Mouse (Mus musculus): ENCODE results near the gene Rbm43.

Gene Rbm43

DNA sequence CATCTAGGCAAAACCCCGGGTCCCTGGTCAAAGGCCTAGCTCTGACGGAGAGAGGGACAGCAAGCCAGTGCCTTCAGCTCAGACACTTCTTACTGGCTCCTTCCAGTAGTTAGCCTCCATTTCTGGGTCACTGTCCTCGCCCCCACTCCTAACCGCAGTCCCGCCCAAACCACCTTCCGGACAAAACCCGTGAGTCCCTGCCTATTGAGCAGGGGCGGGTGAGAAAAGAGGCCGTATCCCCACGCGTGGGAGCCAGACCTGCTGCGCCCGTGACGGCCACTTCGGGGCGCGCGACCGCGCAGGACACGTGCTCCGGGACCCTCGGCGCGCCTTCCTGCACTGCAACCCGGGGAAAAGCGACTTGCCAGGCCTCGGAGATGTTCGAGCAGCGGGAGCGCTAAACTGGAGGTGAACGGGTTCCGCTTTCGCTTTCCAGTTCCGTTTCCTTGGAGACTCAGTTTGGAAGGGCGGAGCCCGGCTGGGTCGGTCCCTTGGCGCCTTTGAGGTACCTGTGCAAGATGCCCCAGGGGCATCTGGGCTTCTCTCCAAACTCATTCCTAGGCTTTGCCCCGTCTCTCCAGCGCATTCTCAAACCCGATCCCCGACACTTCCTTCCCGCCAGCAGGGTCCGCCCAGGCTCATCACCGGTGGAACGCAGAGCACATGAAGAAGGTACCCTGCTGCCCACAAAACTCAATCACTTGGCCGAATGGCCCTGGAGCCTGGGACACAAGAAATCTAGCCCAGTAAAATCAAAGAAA is at the start of gene Rbm43:
TSS of gene Rbm43 (minus strand) at position 590 of the 761 bp plus-strand sequence.
- peak; percentile 75 for DNase-seq (ENCODE audit: low read depth)

GRCm38 (mm10) chr2:51982288-51982687 is 47.3 kb upstream of the Rbm43 start:
- no peak for DNase-seq (ENCODE audit: low read depth)

DNA sequence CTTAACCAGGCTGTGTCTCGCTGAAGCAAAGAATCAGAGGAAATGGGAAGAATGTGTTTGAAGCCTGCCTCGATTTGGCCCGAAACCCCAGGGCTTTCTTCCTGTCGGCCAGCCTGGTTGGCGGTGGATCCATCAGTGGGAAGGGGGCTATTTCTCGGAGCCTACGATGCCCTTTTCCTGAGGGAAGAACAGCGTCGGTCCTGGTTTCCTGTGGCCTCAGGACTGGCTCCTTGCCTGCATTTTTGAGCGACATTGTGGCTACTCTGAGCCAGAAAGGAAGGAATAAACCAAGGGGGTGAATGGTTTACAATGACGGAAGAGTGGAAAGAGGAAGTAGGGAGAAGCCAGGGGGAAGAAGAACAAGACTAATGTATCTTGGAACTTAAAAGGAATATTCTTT is 46.7 kb upstream of the Rbm43 start:
- DNase-seq (ENCODE audit: low read depth), result no peak

DNA sequence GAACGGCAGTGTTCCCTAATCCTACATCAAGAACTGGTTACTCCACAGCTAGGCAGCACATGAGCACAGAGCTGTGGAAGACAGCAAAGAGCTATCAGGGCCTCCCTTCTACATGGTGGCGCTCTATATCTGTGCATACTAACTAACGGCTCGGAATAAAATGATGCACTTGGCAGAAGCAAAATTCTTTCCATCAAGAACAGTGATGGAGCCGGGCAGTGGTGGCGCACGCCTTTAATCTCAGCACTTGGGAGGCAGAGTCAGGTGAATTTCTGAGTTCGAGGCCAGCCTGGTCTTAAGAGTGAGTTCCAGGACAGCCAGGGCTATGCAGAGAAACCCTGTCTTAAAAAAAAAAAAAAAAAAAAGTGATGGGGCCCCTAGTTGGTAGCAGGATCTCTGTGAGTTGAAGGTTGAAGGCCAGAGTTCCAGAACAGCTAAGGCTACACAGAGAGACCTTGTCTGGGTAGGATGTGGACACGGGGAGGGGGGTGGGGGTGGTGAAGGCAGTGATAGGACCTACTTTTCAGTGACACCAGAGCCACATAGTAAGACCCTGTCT is 38.5 kb upstream of the Rbm43 start, which contains the start of gene Nmi:
TSS of gene Nmi (minus strand) at position 85 of the 559 bp plus-strand sequence.
- no peak for DNase-seq (ENCODE audit: low read depth)

GRCm38 (mm10) chr2:51972641-51973409 is 37.9 kb upstream of the Rbm43 start:
- peak; percentile 30 for DNase-seq (ENCODE audit: low read depth)

DNA sequence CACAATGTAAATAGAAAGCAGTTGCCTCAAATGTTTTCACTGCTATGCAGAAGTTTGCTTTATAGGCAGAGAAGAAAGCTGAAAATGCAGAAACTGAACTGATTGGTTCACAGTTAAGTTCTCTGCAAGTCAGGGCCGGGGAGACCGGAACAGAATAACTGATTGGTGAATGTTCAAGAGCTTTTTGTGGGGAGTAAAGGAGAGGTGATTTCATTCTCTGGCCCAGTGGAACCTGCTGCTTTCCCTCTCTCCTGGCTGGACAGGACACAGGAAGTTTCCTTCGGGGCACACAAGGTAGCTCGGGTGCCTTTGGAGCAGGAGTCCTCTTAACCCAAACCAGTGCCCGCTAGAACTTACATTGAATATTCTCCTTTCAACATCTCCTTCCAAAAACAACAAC is 37.2 kb upstream of the Rbm43 start:
- DNase-seq (ENCODE audit: low read depth), result peak; percentile 36

GRCm38 (mm10) chr2:51970897-51971296 is 35.9 kb upstream of the Rbm43 start:
- DNase-seq (ENCODE audit: low read depth), result no peak

GRCm38 (mm10) chr2:51967288-51967687 is 32.3 kb upstream of the Rbm43 start:
- no peak for DNase-seq (ENCODE audit: low read depth)

GRCm38 (mm10) chr2:51953648-51954204 is 18.8 kb upstream of the Rbm43 start:
- DNase-seq (ENCODE audit: low read depth), result no peak

- no peak for DNase-seq (ENCODE audit: low read depth)
Measured at GRCm38 (mm10) chr2:51950876-51951275, 15.9 kb upstream of the Rbm43 start.

DNA sequence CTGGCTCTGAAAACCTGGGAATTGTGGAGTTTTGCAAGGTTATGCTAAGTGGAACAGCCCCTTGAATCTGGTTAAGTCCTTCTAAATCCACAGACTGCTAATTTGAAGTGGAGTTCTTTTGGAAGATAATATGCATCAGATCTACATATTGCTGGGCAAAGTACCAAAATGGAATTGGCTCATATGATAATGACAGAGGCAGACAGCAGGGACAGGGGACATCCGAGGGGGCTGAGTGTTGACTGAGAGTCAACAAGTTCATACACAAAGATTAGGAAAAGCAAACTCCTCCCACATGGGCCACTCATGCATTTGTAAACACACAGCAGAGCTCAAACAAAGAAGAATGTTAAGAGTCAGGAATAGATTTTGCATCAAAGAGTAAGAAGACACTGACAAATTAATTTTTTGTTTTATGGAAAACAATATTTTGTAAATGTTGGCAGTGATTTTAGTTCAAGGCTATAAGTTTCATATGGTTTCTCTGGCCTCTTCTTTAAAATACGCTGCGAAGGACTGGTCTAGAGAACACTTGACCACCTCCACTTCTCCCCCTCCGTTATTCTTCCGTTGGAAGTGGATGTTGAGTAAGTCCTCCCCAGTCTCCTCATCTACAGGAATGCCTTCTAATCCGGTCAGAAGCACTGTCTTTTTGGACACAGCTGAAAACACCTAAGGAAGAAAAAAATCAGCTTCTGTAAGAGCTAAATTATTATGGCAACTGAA is 13.3 kb upstream of the Rbm43 start:
- DNase-seq (ENCODE audit: low read depth), result no peak

DNA sequence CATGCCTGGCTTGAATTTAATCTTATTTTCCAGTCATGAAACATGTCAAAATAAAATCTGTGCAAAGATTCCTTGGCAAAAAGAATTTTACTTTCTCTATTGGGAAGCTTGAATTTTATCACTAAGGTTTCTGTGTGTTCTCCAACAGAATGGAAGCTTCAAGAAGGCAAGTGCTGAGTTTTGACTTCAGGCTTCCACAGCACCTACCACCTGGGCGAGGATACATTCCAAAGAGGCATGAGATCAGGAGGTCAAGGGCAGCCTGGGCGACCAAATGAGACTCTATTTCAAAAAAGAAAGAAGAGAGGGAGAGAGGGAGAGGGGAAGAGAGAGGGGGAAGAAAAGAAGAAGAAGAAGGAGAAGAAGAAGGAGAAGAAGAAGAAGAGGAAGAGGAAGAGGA is 10.8 kb upstream of the Rbm43 start:
- DNase-seq (ENCODE audit: low read depth), result no peak

GRCm38 (mm10) chr2:51941832-51942231 is 6.9 kb upstream of the Rbm43 start:
- DNase-seq (ENCODE audit: low read depth), result no peak

- DNase-seq (ENCODE audit: low read depth), result no peak
Measured at GRCm38 (mm10) chr2:51938750-51939149, 3.8 kb upstream of the Rbm43 start.

DNA sequence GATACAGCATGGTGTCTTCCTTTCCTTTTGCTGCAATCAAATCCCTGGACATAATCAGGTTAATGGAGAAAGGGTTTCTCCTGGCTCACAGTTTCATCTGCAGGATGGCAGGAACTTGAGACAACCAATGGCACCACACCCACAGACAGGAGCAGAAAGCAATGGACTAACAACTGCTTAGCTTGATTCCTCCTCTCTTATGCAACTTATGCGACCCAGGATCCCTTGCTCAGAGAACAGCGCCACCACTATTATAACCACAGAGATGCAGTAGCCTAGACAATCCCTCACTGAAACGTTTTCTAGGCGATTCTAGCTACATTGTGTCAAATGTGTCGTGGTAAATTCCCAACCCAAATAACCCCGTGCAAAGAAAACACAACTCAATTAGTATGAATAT is 2.0 kb upstream of the Rbm43 start:
- no peak for DNase-seq (ENCODE audit: low read depth)

DNA sequence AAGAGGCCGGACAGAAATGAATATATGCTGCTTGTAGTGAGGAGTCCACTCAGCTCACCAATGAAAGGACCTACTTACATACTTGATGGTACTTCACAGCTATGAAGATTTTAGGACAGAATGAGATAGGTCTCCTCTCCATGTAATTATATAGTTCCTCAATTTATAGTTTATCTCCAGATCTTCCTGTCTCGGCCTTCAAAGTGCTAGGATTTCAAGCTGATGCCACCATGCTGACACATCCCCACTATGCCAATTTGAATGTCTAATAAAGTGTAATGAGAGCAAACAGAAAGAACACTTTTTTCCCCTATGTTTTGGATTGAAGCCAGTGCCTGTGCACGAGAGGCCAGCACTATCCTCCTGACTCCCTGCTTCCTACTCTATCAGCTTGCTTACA is 1.6 kb upstream of the Rbm43 start:
- no peak for DNase-seq (ENCODE audit: low read depth)

DNA sequence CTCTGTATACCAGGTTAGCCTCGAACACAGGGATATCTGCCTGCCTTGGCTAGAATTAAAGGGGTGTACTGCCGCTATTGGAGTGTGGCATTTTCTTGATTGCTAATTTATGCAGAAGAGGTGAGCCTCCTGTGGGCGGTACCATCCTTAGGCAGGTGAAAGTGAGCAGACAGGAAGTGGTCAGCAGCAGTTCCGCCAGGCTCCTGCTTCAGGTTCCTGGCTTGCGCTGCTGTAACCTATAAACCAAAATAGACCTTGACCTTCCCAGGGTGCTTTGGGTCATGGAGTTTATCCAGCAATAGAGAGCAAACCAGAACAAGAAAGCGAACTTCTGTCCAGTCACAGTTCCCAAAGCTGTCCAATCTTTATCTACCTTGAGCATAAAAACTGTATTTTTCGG is 958 bp upstream of the Rbm43 start:
- no peak for DNase-seq (ENCODE audit: low read depth)

DNA sequence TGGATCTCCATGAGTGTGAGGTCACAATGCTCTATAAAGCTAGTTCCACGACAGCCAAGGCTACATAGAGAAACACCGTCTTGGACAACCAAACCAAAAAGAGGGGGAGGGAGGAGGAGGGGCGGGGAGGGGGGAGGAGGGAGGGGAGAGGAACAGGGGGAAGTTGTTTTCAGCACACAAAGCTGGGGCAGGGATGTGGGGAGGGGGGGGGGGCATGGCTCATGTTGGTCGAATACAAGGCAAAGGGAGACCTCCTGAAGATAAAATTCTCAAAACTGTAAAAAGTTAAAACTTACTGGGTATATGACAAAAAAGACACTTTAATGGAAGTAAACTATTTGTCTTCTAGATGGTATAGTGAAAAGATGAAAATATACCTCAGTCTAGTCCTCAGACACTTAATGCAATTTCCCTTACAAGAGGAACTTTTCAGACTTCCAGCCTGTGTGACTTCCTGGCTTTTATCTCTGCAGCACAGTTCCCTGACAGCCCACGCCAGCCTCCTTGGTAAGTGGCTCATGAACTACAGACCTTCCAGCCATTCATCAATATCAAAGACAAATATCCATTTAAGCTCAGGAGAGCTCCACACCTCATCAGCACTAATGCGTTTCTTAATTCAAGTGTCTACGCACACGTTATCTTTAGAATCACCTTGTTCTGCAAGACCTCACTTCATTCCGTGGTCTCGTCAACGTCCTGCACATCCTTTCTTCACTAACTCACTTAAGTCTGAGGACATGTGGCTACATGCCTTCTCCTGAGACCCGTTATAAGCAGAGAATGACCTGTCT is 1.4 kb downstream of the Rbm43 start:
- no peak for DNase-seq (ENCODE audit: low read depth)

DNA sequence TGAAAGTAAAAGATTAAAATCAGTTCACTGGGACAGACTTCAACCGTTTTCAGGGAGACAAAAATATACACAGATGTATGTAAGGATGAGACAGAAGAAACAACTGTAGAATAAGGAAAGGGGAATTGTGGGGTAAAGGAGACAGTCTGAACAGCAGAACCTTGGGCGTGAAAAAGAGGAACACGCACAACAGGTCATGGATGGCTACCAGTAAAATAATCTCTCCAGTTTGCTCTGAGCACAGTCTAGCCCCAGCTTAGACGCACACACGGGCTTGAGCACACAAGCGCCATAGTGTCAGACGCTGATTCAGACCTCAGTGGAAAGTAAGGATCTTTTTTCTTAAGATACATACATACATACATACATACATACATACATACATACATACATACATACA is 3.7 kb downstream of the Rbm43 start:
- no peak for DNase-seq (ENCODE audit: low read depth)

DNA sequence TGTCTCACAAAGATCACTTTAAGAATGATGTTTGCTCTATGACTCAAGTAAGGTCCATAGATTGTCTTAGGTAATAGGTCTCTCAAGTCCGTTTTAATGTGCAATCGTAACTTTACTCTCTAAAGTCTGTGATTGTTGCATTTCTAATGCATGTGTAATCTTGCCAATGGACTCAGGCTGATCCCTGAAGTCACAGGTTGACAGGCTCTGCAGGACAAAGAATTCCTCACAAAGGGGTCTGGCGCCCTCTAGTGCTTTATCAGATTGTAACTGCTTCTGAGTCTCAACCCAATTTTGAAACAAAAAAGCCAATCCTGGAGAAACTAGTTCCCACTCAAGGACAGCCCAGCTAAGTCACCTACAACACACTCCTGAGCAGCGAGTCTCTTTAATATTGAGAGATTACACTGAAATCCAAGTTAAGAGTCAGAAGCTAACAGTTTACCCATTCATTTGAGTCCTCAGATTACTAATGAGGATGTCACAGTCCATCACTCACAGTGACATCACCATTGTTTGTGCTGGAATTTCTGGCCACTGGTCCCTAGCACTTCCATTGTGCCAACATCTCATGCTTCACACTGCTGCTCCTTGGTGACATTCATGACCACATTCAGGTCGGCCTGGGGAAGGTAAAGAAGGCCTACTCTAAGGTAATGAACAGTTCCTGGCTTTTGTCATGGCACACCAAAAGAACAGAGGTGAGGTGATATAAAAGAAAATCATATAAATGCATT is 19.9 kb downstream of the Rbm43 start:
- peak; percentile 56 for DNase-seq (ENCODE audit: low read depth)

DNA sequence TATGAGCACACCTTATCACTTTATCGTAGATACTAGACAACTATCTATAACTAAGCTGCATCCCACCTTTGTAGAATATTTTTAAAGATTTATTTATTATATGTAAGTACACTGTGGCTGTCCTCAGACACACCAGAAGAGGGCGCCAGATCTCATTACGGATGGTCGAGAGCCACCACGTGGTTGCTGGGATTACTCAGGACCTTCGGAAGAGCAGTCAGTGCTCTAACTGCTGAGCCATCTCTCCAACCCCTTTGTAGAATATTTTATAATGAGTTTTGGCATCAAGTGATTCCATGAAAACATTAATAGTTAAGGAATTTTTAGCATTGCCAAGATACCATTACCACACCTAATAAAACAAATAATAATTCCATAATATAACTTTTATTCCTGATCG is 20.4 kb downstream of the Rbm43 start:
- no peak for DNase-seq (ENCODE audit: low read depth)
